Mouse (Mus musculus) neutrophil, adult 59 days (primary cell): ENCODE data around the gene Hace1. TPM values are rescaled to one million over a fixed set of nuclear protein-coding genes. Genes with fewer than 3 reads are reported as not detected.

Experiments used
- total RNA-seq, 2 experiments: library from RNA; stranded (reverse); gene quantifications; 1 replicate in 1 of 2; 2 replicates in 1 of 2; pipeline ENCODE4 v1.2.4; 2023

Hace1 gene
- 10 to 100 TPM; 11.0 to 16.4 TPM for total RNA-seq

GRCm38 (mm10) chr10:45577731-45578297, at the start of gene Hace1:
Gene Hace1, plus strand, starts transcription at chr10:45577829.

Other genes starting within 250 kb of the Hace1 start
- gene Bves, start 242.1 kb upstream of the Hace1 start, total RNA-seq: not detected
- not detected for gene Lin28b, start 91.4 kb upstream of the Hace1 start, total RNA-seq